Mouse (Mus musculus) cerebellum, adult 2 months (tissue): Measurements from ENCODE around the gene Ankar.

ENCODE experiments used
- CTCF ChIP-seq: fragments of 200-500 bp; IDR thresholded peaks from 2 replicates; pipeline ENCODE4 v1.5.1; 2011; ENCODE audit warnings: low read depth, mild to moderate bottlenecking, control low read depth, low read length, moderate library complexity, borderline replicate concordance; ENCODE audit not compliant: insufficient read depth
- POLR2A ChIP-seq: fragments of 200-500 bp; IDR thresholded peaks from 2 replicates; pipeline ENCODE4 v1.6.1; 2011; ENCODE audit warnings: low read length, control low read depth, borderline replicate concordance; ENCODE audit not compliant: insufficient read depth

DNA sequence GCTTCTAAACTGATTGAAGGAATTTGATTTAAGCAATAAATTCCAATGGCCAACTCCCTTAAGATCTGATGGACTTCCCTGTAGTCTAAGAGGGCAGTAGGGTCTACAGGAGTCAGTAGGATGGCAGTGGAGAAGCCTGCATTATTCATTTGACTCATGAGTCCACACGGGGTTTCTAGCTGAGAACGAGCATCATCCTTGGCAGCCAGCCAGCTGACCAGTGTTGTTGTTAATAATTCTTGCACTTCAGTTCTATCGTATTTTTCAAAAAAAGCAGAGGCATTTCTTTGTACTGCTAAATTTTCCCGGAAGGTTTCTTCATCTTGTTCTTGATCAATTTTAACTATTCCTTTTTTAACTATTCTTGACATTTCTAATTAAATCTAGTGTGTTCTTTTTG is 1.7 kb downstream of the Ankar start:
- TF ChIP-seq POLR2A, result no peak
- TF ChIP-seq CTCF, result no peak
